Mouse (Mus musculus) C2C12 (cell line): ENCODE data around the gene Elmsan1. TPM values are rescaled to one million over a fixed set of nuclear protein-coding genes. Genes with fewer than 3 reads are reported as not detected.

ENCODE experiments used
- H3K27me3 ChIP-seq: one replicate; pipeline ENCODE4 v1.6.1; 2011; ENCODE audit not compliant: control insufficient read depth, insufficient read depth, insufficient read length
- H3K36me3 ChIP-seq: one replicate; pipeline ENCODE4 v1.6.1; 2011; ENCODE audit not compliant: control insufficient read depth, insufficient read depth
- H3K4me3 ChIP-seq: one replicate; pipeline ENCODE4 v1.5.1; 2011; ENCODE audit warnings: mild to moderate bottlenecking, control low read depth; ENCODE audit not compliant: poor library complexity, insufficient read depth, severe bottlenecking
- H3K79me2 ChIP-seq: one replicate; pipeline ENCODE4 v1.6.1; 2011; ENCODE audit not compliant: control insufficient read depth, insufficient read depth
- H3K79me3 ChIP-seq: one replicate; pipeline ENCODE4 v1.6.1; 2011; ENCODE audit warnings: low read depth, control low read depth
- H3ac ChIP-seq: one replicate; pipeline ENCODE3; 2011; ENCODE audit warnings: low read depth; ENCODE audit not compliant: control insufficient read depth, insufficient read length
- CEBPB ChIP-seq: IDR thresholded peaks from one replicate; pipeline ENCODE4 v1.6.1; 2011; ENCODE audit warnings: low read depth, mild to moderate bottlenecking, control low read depth, moderate library complexity
- CTCF ChIP-seq: IDR thresholded peaks from one replicate; pipeline ENCODE4 v1.5.1; 2011; ENCODE audit not compliant: control insufficient read depth, insufficient read depth, insufficient read length
- FOSL1 ChIP-seq: IDR thresholded peaks from one replicate; pipeline ENCODE4 v1.8.0; 2011; ENCODE audit warnings: mild to moderate bottlenecking, low read length; ENCODE audit not compliant: poor library complexity, insufficient read depth, severe bottlenecking
- MAX ChIP-seq: IDR thresholded peaks from one replicate; pipeline ENCODE4 v1.6.1; 2011; ENCODE audit warnings: mild to moderate bottlenecking, control low read depth
- MYOD1 ChIP-seq: IDR thresholded peaks from one replicate; pipeline ENCODE4 v1.6.1; 2011; ENCODE audit warnings: low read depth; ENCODE audit not compliant: control insufficient read depth, insufficient read length
- MYOG ChIP-seq: IDR thresholded peaks from one replicate; pipeline ENCODE4 v1.6.1; 2011; ENCODE audit not compliant: control insufficient read depth, insufficient read length; ENCODE audit errors: extremely low read depth
- USF1 ChIP-seq: IDR thresholded peaks from one replicate; pipeline ENCODE4 v1.6.1; 2011; ENCODE audit warnings: low read depth, mild to moderate bottlenecking, control low read depth, moderate library complexity
- polyA plus RNA-seq: library from polyadenylated mRNA; unstranded; fragments of >200 nt; fragmentation: generic; extraction: Trizol; gene quantifications from one replicate; pipeline ENCODE4 v1.2.1, GENCODE M21; 2012; ENCODE audit warnings: missing spikeins

Elmsan1 gene
- polyA plus RNA-seq, 1 experiment, result 6.5 TPM

GRCm38 (mm10) chr12:84155523-84155871, 63.2 kb downstream of the Elmsan1 start:
- Histone ChIP-seq H3ac (no peak overlapping the region), H3K36me3 (peaks cover 75% of the 10 kb centered on the region), H3K79me3 (peaks cover 1% of the 10 kb centered on the region)

GRCm38 (mm10) chr12:84154786-84155522, 63.7 kb downstream of the Elmsan1 start:
- Histone ChIP-seq H3K79me3 (no peaks in the 10 kb centered on the region), H3K4me3 (no peak overlapping the region), H3ac (no peak overlapping the region), H3K27me3 (no peaks in the 10 kb centered on the region), H3K36me3 (peaks cover 74% of the 10 kb centered on the region), H3K79me2 (no peaks in the 10 kb centered on the region)
- TF ChIP-seq FOSL1 (no peak), MAX (no peak), CEBPB (no peak), MYOD1 (no peak), USF1 (no peak), MYOG (no peak), CTCF (no peak)

More at GRCm38 (mm10) chr12:84155523-84155871, 63.2 kb downstream of the Elmsan1 start:
- Histone ChIP-seq H3K79me2 (no peaks in the 10 kb centered on the region), H3K27me3 (no peaks in the 10 kb centered on the region), H3K4me3 (no peak overlapping the region)
- TF ChIP-seq MAX (no peak), MYOD1 (no peak), CEBPB (no peak), FOSL1 (no peak), MYOG (no peak), CTCF (no peak), USF1 (no peak)

- H3K79me2 ChIP-seq, result no peaks in the 10 kb centered on the region
- H3ac ChIP-seq, result no peak overlapping the region
- H3K36me3 ChIP-seq, result peaks cover 66% of the 10 kb centered on the region
- TF ChIP-seq MYOG, result no peak
- TF ChIP-seq MAX, result no peak
- TF ChIP-seq CTCF, result no peak
- TF ChIP-seq CEBPB, result no peak
- TF ChIP-seq FOSL1, result no peak
- TF ChIP-seq MYOD1, result no peak
- TF ChIP-seq USF1, result no peak
- H3K79me3 ChIP-seq, result no peaks in the 10 kb centered on the region
- H3K4me3 ChIP-seq, result no peak overlapping the region
- no peaks in the 10 kb centered on the region for H3K27me3 ChIP-seq
Observed at GRCm38 (mm10) chr12:84153414-84153813, 65.3 kb downstream of the Elmsan1 start.

- Histone ChIP-seq H3K27me3 (no peaks in the 10 kb centered on the region), H3K4me3 (no peak overlapping the region), H3K36me3 (peaks cover 62% of the 10 kb centered on the region), H3K79me3 (no peaks in the 10 kb centered on the region), H3K79me2 (no peaks in the 10 kb centered on the region), H3ac (no peak overlapping the region)
- TF ChIP-seq CEBPB (no peak), MAX (no peak), CTCF (no peak)
Observed at GRCm38 (mm10) chr12:84152352-84153190, 66.1 kb downstream of the Elmsan1 start.

- TF ChIP-seq MYOG (no peak), FOSL1 (no peak), MAX (no peak), CTCF (no peak), MYOD1 (no peak), CEBPB (no peak), USF1 (no peak)
- no peak overlapping the region for H3ac ChIP-seq
- no peaks in the 10 kb centered on the region for H3K79me3 ChIP-seq
- no peaks in the 10 kb centered on the region for H3K79me2 ChIP-seq
- peaks cover 60% of the 10 kb centered on the region for H3K36me3 ChIP-seq
- no peak overlapping the region for H3K4me3 ChIP-seq
- H3K27me3 ChIP-seq, result no peaks in the 10 kb centered on the region
Observed at GRCm38 (mm10) chr12:84151911-84152310, 66.8 kb downstream of the Elmsan1 start.

GRCm38 (mm10) chr12:84150976-84151375, 67.7 kb downstream of the Elmsan1 start:
- no peak overlapping the region for H3K4me3 ChIP-seq
- no peaks in the 10 kb centered on the region for H3K27me3 ChIP-seq
- H3K36me3 ChIP-seq, result peaks cover 57% of the 10 kb centered on the region
- H3K79me3 ChIP-seq, result no peaks in the 10 kb centered on the region
- H3K79me2 ChIP-seq, result no peaks in the 10 kb centered on the region
- no peak for TF ChIP-seq MYOG
- TF ChIP-seq CEBPB, result no peak
- TF ChIP-seq MAX, result no peak
- TF ChIP-seq USF1, result no peak
- TF ChIP-seq CTCF, result no peak
- TF ChIP-seq FOSL1, result no peak
- no peak for TF ChIP-seq MYOD1
- H3ac ChIP-seq, result no peak overlapping the region
